Mouse (Mus musculus) adrenal gland, adult 2 months (tissue): ENCODE data around the gene Alb. TPM values are rescaled to one million over a fixed set of nuclear protein-coding genes. Genes with fewer than 3 reads are reported as not detected.
A peak's percentile ranks its signal among the peaks of the same experiment; 100 is the strongest.

Source experiments
- DNase-seq: peaks from one replicate; pipeline ENCODE4 v3.0.0; 2021
- long read RNA-seq: library from polyadenylated mRNA; stranded (forward); transcript quantifications from one replicate; pipeline ENCODE4 v2.0.0, GENCODE M21; 2021
- polyA plus RNA-seq: library from polyadenylated mRNA; depleted of rRNA; stranded (reverse); fragments of >200 nt; gene quantifications from 2 replicates; pipeline ENCODE4 v1.2.3, GENCODE M21; 2012; rRNA removed
- total RNA-seq, 2 experiments: library from RNA; stranded (reverse); gene quantifications; 2 replicates each; pipeline ENCODE4 v1.2.3; 2021

Alb gene
- 100 to 1,000 TPM in 1 of 2 experiments, 1 to 10 TPM in 1; 3.0 to 232 TPM for total RNA-seq
- polyA plus RNA-seq, result 0.35 and 6.5 TPM in 2 replicates
- long read RNA-seq, result 0 reads

DNA sequence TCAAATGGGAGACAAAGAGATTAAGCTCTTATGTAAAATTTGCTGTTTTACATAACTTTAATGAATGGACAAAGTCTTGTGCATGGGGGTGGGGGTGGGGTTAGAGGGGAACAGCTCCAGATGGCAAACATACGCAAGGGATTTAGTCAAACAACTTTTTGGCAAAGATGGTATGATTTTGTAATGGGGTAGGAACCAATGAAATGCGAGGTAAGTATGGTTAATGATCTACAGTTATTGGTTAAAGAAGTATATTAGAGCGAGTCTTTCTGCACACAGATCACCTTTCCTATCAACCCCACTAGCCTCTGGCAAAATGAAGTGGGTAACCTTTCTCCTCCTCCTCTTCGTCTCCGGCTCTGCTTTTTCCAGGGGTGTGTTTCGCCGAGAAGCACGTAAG lies at the start of gene Alb:
Alb (plus strand) TSS at position 279 of the 400 bp plus-strand sequence.
- no peak for DNase-seq

DNA sequence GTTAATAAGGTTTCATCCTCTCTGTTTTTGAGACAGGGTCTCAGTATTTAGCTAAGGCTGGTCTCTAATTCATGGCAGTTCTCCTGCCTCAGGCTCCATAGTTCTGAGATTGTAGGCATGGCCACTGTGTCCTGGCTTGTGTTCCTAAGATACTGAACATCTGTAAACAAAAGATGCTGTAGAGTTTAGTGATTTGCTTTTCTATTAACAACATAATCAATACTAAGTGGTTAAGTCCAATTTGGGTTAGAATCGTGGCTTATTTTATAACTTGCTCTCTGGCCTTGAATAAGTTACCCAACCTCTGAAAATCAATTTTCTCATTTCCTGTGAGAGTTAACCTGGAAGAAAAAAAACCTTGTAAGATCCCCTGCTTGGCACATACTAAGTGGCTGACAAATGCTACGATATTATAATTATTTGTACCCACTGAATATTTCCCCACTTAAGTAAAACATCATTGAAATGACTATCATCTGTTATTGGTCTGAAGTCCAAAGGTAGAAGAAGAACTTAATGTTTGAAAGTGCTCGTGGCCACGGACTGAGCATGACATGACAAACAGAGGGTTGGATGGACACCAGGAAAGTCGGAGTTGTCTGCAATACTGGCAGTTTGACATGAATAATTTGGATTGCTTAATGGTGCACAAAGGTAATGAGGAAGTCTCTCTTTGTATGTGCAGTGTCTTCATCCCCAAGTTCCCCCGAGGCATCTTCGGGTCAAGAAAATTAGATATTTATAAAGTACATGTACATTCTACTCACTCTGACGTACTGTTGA lies 46.4 kb upstream of the Alb start:
- DNase-seq, result peak; percentile 9

DNA sequence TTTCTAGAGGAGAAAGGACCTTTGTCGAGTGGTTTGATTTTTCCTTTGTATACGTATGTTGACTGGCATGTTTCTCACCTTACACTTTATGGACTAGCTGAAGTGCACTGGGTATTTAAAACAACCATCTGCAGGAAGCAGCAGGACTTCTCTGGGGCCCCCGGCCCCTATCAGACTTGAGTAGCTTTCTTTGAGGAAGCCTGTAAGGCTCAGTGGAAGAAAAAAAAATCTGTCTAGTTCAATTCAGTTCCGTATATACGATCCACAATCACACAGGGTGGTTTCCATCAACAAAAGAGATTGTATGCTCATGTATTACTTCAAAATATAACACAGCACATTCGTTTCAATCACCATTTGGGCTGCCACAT lies 45.8 kb upstream of the Alb start:
- DNase-seq, result no peak

DNA sequence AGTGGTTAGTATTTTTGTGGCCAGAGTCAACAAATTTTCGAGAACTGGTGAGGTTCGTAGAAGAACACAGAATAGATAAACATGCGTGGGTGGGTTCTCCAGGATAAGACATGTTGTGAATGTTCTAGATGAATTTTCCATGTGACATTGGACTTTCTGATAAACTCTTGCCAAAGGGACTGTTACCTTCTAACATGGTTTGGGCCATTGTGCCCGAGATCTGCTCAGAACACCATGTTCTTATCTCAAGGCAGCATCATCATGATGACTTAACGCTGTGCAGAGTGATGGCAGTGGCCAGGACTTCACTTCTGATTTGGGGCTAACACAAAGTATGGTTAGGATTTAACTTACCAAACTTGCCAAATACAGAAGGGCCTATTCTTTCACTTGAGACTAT lies 36.1 kb upstream of the Alb start:
- DNase-seq, result no peak

DNA sequence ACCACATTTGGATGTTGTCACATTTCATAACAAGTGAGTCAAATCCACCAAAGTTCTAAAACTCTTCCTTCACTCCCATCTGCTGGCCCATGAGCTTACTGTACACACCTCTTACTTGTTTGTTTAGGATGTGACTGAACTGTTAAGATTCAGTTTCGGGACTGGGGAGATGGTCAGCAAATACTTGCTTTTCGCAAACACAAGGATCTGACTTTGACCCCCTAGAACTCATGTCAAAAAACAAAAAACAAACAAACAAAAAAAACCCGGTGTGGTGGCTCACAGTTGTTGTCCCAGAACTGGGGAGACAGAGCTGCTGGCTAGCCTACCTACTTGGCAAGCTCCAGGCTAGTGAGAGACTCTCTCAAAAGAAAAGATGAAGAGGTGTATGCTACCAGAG lies 35.5 kb upstream of the Alb start:
- no peak for DNase-seq

DNA sequence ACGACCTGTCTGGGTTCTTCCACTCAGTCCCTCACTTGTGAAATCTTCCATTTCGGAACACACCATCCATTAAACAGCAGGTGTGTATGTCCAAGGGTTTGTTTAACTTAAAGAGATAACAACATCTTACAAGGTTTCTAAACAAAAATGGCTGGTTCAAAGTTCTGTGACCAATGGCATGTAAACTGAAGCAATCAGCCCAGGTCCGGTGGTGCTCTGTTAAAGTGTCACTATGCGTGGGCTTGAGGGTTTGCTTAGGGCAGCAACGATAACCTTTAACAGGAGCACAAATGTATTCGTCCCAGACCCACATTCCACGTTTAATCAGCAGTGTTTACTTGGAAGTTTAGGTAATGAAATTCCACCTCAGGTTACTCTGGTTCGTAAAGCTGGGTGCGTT lies 29.6 kb upstream of the Alb start:
- DNase-seq, result no peak

DNA sequence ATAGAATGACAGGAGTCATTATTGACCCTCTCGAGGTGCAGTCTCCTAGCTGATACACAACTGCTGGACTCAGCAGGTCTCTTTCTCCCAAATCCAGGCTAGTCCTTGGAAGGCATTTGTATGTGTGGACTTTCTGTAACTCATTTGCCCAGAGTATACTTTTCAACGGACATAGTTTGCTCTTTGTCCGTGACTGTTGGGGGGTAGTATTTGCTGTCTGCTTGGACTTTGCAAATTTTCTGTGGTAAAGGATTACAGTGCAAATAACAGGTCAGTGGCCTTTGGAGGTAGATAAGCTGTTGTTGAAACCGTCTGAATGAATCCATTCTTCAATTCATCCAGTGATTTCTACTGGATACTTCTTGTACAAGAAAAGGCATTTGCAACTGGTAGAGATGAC lies 21.5 kb upstream of the Alb start:
- DNase-seq, result no peak

DNA sequence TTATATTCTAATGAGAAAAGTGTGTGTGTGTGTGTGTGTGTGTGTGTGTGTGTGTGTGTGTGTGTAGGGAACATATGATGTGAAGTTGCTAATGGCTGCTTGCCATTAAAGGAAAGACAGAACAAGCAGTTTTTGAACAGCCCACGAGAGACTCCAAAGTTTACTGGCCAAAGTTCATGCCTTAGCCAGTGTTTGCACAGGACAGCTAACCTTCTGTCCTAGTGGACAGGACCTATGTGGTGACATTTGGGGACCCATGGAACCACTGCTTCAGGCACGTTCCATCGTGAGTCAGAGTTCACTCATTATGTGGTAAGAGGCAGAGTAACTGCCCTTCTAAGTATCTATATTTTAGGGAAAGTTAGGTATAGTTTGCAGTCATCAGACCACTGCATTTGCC lies 13.1 kb upstream of the Alb start:
- DNase-seq, result no peak

DNA sequence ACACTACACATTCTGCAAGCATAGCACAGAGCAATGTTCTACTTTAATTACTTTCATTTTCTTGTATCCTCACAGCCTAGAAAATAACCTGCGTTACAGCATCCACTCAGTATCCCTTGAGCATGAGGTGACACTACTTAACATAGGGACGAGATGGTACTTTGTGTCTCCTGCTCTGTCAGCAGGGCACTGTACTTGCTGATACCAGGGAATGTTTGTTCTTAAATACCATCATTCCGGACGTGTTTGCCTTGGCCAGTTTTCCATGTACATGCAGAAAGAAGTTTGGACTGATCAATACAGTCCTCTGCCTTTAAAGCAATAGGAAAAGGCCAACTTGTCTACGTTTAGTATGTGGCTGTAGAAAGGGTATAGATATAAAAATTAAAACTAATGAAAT lies 10.7 kb upstream of the Alb start:
- no peak for DNase-seq

DNA sequence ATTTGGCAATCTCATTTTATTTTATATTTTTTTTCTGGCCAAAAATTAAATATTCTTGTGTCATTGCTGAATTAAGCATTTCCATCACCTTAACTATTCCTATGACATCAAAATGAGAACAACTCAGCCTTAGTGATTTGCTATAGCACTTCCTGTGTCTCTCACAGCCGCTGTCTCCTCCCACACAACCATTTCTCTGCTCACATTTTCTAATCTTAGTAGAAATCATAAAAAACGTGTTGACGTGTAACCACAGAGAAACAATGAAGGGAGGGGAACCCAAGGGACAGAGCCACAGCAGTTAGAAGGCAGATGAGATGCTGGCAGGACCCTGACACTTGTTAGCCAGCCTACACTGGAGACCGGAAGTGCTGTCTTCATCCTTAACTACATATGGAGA lies 8.0 kb upstream of the Alb start:
- DNase-seq, result no peak

DNA sequence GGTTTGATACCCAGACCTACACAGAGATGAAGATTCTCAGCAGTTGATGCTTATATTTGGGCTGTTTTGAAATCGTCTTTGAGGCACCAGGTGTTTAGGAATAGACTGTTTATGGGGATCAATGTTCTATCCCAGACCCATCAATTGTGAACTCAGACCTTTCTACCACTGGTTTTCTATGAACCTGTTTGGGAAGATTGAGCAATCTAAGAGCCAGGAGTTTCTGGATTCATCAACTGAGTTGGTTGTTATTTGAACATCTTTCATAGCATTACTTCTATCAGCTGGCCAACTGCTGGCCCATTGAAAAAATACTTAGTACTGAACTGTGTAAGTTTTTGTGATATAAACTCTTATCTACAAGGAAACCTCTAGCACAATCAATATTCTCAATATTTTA lies 3.5 kb upstream of the Alb start:
- no peak for DNase-seq

DNA sequence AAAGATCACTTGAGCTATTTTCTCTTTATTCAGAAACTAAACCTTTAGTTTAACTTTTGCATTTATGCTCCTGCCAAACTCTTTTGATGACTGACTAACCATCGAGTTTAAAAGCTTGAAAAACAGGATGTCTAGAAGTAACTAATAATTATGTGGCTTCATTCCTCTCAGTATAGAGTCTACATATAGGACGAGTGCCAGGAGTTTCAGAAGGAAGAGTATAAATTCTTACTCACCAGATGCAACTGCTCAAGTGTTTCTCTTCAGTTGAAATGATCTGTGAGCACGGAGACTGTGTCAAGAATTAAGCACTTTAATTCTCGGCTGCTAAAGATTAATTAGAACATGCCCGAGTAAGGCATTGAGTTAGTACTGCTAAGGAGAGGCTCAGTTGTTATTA lies 2.0 kb upstream of the Alb start:
- no peak for DNase-seq

DNA sequence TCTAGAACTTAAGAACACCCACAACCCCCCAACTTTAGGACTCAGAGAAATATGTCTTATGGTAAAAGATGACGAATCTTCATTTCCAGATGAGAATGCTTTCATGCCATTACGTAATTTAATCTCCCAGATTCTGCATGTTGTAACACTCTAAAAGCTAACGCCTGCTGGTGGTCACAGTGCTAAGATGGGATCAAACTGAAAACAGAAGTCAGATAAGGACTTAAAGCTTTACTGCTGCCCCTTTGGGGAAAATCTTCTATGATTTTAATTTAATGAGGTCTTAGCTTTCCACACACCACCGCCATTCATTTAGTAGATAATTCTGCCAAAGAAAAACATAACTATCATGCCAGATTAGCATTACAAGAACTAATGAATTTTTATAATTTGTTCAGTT lies 6.1 kb downstream of the Alb start:
- DNase-seq, result no peak

DNA sequence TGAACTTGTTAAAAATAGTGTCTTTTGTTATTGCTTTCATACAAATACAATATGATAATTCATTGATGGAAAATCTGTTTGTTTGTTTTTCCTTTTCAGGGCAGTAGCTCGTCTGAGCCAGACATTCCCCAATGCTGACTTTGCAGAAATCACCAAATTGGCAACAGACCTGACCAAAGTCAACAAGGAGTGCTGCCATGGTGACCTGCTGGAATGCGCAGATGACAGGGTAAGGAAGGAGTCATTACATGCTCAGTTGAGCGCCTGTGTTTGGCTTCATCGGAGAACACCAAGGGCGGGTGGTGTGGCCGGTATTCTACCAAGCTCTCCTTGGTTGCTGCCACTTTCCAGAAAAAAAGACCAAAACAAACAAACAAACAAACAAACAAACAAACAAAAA lies 6.5 kb downstream of the Alb start:
- peak; percentile 5 for DNase-seq

DNA sequence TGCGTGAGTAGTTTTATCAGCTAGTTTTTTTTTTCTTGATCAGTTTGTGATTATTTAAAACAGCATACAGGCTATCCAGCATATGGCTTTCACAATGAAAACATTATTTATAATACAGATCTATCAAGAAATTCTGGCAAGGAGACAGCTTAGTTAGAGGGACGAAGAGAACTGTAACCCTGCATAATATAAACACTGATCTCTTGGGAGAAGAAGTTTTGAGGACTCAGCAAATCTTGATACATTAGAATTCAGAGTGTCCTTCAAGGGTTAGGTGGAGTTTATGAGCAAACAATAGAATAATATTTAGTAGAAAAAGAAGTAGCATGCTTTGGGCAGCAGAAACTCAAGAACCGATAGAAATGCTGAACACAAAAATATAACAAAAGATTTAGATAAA lies 10.1 kb downstream of the Alb start:
- no peak for DNase-seq

DNA sequence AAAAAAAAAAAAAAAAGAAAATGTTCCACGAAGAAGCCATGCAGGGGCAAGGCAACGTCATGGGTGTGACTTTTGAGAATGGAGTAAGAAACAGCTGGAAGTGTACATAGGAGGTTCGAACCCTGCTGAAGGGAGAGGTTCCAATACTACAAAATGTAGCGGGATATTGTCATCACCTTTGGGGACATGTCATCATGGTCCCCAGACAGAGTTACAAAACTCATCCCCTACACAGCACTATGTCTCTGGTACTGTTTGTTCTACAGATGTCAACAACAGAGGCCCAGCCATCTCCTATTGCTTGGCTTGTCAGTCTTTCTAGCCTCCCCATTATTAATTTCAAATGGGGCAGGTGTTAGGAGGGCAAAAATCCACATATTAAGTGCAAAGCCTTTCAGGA lies 13.2 kb downstream of the Alb start:
- no peak for DNase-seq

DNA sequence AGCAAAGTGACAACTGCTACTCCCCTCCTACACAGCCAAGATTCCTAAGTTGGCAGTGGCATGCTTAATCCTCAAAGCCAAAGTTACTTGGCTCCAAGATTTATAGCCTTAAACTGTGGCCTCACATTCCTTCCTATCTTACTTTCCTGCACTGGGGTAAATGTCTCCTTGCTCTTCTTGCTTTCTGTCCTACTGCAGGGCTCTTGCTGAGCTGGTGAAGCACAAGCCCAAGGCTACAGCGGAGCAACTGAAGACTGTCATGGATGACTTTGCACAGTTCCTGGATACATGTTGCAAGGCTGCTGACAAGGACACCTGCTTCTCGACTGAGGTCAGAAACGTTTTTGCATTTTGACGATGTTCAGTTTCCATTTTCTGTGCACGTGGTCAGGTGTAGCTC lies 13.7 kb downstream of the Alb start:
- DNase-seq, result peak; percentile 37

DNA sequence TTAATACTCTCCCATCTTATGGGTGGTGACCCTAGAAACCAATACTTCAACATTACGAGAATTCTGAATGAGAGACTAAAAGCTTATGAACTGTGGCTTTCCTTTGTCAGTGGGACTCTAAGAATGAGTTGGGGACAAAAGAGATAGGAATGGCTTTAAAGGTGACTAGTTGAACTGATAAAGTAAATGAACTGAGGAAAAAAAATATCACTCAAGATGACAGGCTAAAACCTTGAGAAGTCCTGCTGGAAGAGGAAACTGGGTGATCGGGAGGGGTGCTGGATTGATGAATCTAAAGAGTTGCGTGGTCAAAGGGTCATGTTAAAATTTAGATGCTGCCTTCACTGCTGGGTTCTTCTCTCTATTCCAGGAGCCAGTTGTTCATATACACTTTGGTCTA lies 16.0 kb downstream of the Alb start:
- DNase-seq, result no peak

DNA sequence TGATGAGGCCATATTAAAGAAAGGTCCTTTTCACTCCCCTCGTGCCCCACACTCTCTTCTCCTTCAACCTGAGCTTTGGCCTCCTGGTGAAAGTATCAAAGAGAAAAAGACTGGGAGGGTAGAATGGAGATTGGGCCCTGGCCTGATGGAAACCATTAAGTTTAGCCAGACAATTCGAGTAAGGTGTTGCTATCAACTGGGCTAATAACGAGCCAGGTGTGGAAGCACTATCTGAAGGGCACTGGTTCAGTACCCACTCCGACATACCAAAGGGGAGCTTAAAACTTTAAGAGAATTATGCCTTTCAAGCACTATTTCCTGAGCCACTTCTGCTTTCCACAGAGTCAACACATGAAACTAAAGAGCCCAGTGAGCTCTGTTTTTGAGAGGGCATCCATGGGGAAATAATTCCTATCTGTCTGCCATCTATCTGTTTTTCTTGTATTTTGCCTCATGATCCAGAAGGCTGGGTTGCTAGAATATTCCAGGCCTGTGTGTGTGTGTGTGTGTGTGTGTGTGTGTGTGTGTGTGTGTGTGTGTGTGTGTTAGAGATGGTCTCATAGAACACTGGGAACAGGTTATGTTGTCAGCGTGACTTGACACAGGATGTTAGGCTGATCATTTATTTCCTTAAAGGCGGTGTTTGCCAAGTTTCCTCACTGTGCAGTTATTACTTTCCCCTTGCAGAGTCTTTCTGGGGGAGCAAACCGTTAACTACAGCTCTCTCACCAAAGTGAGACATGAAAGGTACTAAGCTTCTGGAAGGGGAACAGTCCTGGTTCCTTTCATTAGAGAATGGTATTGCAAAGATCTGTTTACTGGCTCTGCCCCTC lies 16.8 kb downstream of the Alb start:
- DNase-seq, result no peak

DNA sequence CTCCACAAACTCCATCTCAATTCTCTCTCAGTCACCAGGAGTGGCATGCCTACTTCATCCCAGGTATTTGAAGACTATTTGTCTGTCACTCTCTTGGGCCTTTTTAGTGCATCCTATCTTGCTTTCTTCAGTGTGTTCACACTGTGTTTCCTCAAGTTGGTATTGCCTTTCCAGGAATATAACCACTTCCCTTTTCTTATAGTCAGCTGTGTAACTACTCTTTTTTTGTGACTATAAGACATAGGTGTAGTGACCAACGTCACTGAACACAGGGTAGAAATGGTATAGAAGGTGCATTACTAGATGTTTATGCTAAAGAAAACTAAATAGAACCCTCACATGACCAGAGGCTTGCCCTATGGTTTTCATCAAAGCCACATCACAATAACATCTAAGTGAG lies 18.2 kb downstream of the Alb start:
- DNase-seq, result no peak

DNA sequence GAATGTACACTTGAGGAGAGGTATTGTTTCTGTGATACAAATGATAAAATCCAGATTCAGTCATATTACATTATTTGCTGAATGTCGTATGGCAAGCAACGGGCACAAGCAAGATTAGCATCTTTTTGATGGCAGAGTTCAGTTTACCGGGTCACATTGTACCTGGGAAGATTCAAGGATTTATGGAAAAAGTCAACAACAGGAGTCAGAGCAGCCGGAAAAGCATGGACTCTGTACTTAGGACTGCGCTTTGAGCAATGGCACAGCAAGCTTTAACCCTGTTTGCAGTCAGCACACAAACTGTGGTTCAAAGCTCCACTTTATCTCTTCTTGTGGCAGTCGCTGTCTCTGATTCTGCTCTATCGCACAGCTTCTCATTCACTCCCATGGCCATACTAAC lies 24.9 kb downstream of the Alb start:
- DNase-seq, result no peak

DNA sequence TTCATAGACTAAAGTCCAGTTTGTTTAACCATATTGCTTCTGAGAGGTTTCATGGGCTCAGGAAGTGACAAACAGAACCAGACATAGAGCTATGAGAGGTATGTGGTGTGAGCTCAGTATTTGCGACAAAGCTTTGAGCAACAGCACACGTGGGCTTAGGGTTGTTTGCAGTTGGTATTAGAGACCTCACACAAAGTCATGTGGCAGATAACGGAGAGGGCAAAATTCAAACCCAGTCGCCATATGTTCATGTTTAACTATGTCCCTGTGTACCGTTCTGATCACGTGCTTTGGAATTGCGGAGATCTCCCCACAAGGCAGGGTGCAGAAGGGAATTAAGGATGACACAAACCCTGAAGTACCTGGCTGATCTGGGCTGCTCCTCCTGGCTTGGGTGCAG lies 27.6 kb downstream of the Alb start:
- DNase-seq, result no peak

DNA sequence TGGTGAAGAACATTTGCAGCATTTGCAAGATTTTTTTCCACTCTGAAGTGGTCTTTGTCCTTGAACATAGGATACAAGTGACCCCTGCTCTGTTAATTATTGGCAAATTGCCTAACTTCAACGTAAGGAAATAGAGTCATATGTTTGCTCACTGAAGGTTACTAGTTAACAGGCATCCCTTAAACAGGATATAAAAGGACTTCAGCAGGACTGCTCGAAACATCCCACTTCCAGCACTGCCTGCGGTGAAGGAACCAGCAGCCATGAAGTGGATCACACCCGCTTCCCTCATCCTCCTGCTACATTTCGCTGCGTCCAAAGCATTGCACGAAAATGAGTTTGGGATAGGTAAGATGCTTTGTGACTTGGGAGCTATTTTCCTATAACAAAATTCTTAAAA lies 29.8 kb downstream of the Alb start, which contains the start of gene Afp:
Afp (plus strand) TSS at position 220 of the 400 bp plus-strand sequence.
- no peak for DNase-seq

DNA sequence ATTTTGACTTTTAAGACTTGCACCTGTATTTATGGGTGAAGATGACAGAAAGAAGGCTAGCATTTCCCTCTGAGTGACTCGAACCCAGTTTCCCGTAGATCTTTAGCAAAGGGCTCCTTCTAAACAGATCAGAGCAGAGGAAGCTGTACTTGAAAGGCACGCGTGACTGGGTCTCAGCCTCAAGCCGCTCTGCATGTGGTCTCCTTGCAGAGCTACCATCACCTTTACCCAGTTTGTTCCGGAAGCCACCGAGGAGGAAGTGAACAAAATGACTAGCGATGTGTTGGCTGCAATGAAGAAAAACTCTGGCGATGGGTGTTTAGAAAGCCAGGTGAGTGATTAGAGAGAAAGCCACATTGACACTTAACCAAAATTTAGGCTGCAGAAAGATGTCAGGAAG lies 31.7 kb downstream of the Alb start:
- DNase-seq, result no peak
